Mouse (Mus musculus) MEL (cell line): Measurements from ENCODE around the gene Maml3. TPM values are rescaled to one million over a fixed set of nuclear protein-coding genes. Genes with fewer than 3 reads are reported as not detected.

Experiments used
- DNase-seq: peaks from one replicate; pipeline ENCODE4 v3.0.0; 2011; ENCODE audit warnings: low read depth, low spot score
- H3K27ac ChIP-seq: 2 replicates; pipeline ENCODE4 v1.5.1; 2012; ENCODE audit warnings: low read depth, mild to moderate bottlenecking, control low read depth, low read length, moderate library complexity; ENCODE audit not compliant: control insufficient read depth
- H3K27me3 ChIP-seq, 2 experiments: fragments of 150-350 bp in 1 of 2; sonication (generic) in 1 of 2; 2 replicates each; pipeline ENCODE4 v1.6.1; 2012; ENCODE audit warnings: low read length in 2 of 2, mild to moderate bottlenecking in 2 of 2, improper control_type of control experiment in 1 of 2, moderate library complexity in 1 of 2; ENCODE audit not compliant: insufficient read depth in 2 of 2, control insufficient read depth in 1 of 2
- H3K36me3 ChIP-seq, 2 experiments: 2 replicates each; pipeline ENCODE4 v1.6.1; 2012 to 2014; ENCODE audit warnings: low read length in 2 of 2, improper control_type of control experiment in 1 of 2, inconsistent platforms in 1 of 2, mild to moderate bottlenecking in 1 of 2; ENCODE audit not compliant: insufficient read depth in 2 of 2, control insufficient read depth in 1 of 2
- H3K4me1 ChIP-seq, 2 experiments: fragments of 150-350 bp in 1 of 2; sonication (generic) in 1 of 2; 2 replicates each; pipeline ENCODE4 v1.6.1; 2012; ENCODE audit warnings: low read length in 2 of 2, improper control_type of control experiment in 1 of 2, mild to moderate bottlenecking in 1 of 2; ENCODE audit not compliant: insufficient read depth in 2 of 2, control insufficient read depth in 1 of 2
- H3K4me3 ChIP-seq, 2 experiments: fragments of 150-350 bp in 1 of 2; sonication (generic) in 1 of 2; 2 replicates each; pipeline ENCODE4 v1.5.1; 2012; ENCODE audit warnings: low read depth in 2 of 2, low read length in 2 of 2, mild to moderate bottlenecking in 2 of 2, moderate library complexity in 2 of 2, control low read depth in 1 of 2, improper control_type of control experiment in 1 of 2; ENCODE audit not compliant: control insufficient read depth in 1 of 2, insufficient read depth in 1 of 2
- H3K79me2 ChIP-seq: 2 replicates; pipeline ENCODE4 v1.6.1; 2012; ENCODE audit warnings: mild to moderate bottlenecking, low read length, moderate library complexity; ENCODE audit not compliant: control insufficient read depth, poor library complexity, insufficient read depth
- H3K9ac ChIP-seq: 2 replicates; pipeline ENCODE4 v1.6.1; 2012; ENCODE audit warnings: low read depth, mild to moderate bottlenecking, control low read depth, low read length, moderate library complexity; ENCODE audit not compliant: control insufficient read depth, poor library complexity, severe bottlenecking
- H3K9me3 ChIP-seq: fragments of 150-350 bp; sonication (generic); replicated peaks from 2 replicates; pipeline ENCODE4 v1.6.1; 2012; ENCODE audit warnings: mild to moderate bottlenecking, low read length, improper control_type of control experiment, moderate library complexity; ENCODE audit not compliant: insufficient read depth
- CHD2 ChIP-seq: IDR thresholded peaks from 2 replicates; pipeline ENCODE4 v1.6.1; 2011; ENCODE audit warnings: low read length, improper control_type of control experiment
- CTCF ChIP-seq, 3 experiments: IDR thresholded peaks in 2 of 3; conservative IDR thresholded peaks in 1 of 3; 2 replicates each; pipeline ENCODE4 v1.5.1; 2011 to 2012; ENCODE audit warnings: low read length in 3 of 3, low read depth in 2 of 3, mild to moderate bottlenecking in 2 of 3, improper control_type of control experiment in 1 of 3, inconsistent platforms in 1 of 3, mixed read lengths in 1 of 3, moderate library complexity in 1 of 3; ENCODE audit not compliant: control insufficient read depth in 1 of 3, insufficient read depth in 1 of 3, poor library complexity in 1 of 3, severe bottlenecking in 1 of 3
- E2F4 ChIP-seq: IDR thresholded peaks from 2 replicates; pipeline ENCODE4 v1.6.1; 2011; ENCODE audit warnings: low read depth, low read length, improper control_type of control experiment, borderline replicate concordance
- ELF1 ChIP-seq: IDR thresholded peaks from 2 replicates; pipeline ENCODE4 v1.6.1; 2014; ENCODE audit warnings: low read depth, mild to moderate bottlenecking, inconsistent platforms, low read length, improper control_type of control experiment, moderate library complexity
- EP300 ChIP-seq, 2 experiments: IDR thresholded peaks; 2 replicates each; pipeline ENCODE4 v1.6.1; 2011; ENCODE audit warnings: improper control_type of control experiment in 2 of 2, low read length in 2 of 2, low read depth in 1 of 2, mild to moderate bottlenecking in 1 of 2
- ETS1 ChIP-seq: IDR thresholded peaks from 2 replicates; pipeline ENCODE4 v1.6.1; 2012; ENCODE audit warnings: low read depth, mild to moderate bottlenecking, inconsistent platforms, low read length, improper control_type of control experiment, moderate library complexity
- GABPA ChIP-seq: IDR thresholded peaks from 2 replicates; pipeline ENCODE4 v1.6.1; 2012; ENCODE audit warnings: low read depth, mild to moderate bottlenecking, inconsistent platforms, low read length, improper control_type of control experiment, moderate library complexity
- GATA1 ChIP-seq: IDR thresholded peaks from 2 replicates; pipeline ENCODE4 v1.6.1; 2011; ENCODE audit warnings: low read depth, low read length, improper control_type of control experiment
- HCFC1 ChIP-seq: IDR thresholded peaks from 2 replicates; pipeline ENCODE4 v1.6.1; 2012; ENCODE audit warnings: low read depth, mild to moderate bottlenecking, inconsistent platforms, low read length, improper control_type of control experiment, moderate library complexity
- MAFK ChIP-seq: IDR thresholded peaks from 2 replicates; pipeline ENCODE4 v1.6.1; 2011; ENCODE audit warnings: low read depth, mild to moderate bottlenecking, low read length, improper control_type of control experiment, borderline replicate concordance
- MAX ChIP-seq: IDR thresholded peaks from 2 replicates; pipeline ENCODE4 v1.6.1; 2011; ENCODE audit warnings: low read length, improper control_type of control experiment
- MAZ ChIP-seq: IDR thresholded peaks from 2 replicates; pipeline ENCODE4 v1.6.1; 2012; ENCODE audit warnings: low read depth, mild to moderate bottlenecking, inconsistent platforms, low read length, improper control_type of control experiment
- MEF2A ChIP-seq: IDR thresholded peaks from 2 replicates; pipeline ENCODE4 v1.6.1; 2014; ENCODE audit warnings: low read depth, mild to moderate bottlenecking, inconsistent platforms, low read length, improper control_type of control experiment; ENCODE audit not compliant: poor library complexity, insufficient replicate concordance, severe bottlenecking; ENCODE audit errors: extremely low read depth
- MXI1 ChIP-seq: IDR thresholded peaks from 2 replicates; pipeline ENCODE4 v1.6.1; 2011; ENCODE audit warnings: mild to moderate bottlenecking, low read depth, low read length, improper control_type of control experiment
- MYB ChIP-seq: IDR thresholded peaks from 2 replicates; pipeline ENCODE4 v1.6.1; 2011; ENCODE audit warnings: mild to moderate bottlenecking, low read depth, low read length, improper control_type of control experiment
- MYC ChIP-seq: IDR thresholded peaks from 2 replicates; pipeline ENCODE4 v1.6.1; 2011; ENCODE audit warnings: low read depth, mild to moderate bottlenecking, low read length, improper control_type of control experiment, moderate library complexity
- NRF1 ChIP-seq: IDR thresholded peaks from 2 replicates; pipeline ENCODE4 v1.6.1; 2014; ENCODE audit warnings: low read depth, mild to moderate bottlenecking, inconsistent platforms, low read length, improper control_type of control experiment, moderate library complexity; ENCODE audit not compliant: poor library complexity, insufficient read depth, severe bottlenecking
- POLR2A ChIP-seq, 2 experiments: IDR thresholded peaks; 2 replicates each; pipeline ENCODE4 v1.6.1; 2011 to 2012; ENCODE audit warnings: low read length in 2 of 2, mild to moderate bottlenecking in 2 of 2, control low read depth in 1 of 2, improper control_type of control experiment in 1 of 2, low read depth in 1 of 2, moderate library complexity in 1 of 2; ENCODE audit not compliant: control insufficient read depth in 1 of 2, insufficient read depth in 1 of 2, poor library complexity in 1 of 2
- POLR2AphosphoS2 ChIP-seq: IDR thresholded peaks from 2 replicates; pipeline ENCODE4 v1.6.1; 2011; ENCODE audit warnings: low read length, improper control_type of control experiment
- POLR2AphosphoS5 ChIP-seq: IDR thresholded peaks from 2 replicates; pipeline ENCODE4 v1.6.1; 2012; ENCODE audit warnings: low read depth, borderline replicate concordance, mild to moderate bottlenecking, inconsistent platforms, low read length, moderate library complexity, mixed read lengths
- RAD21 ChIP-seq: IDR thresholded peaks from 2 replicates; pipeline ENCODE4 v1.6.1; 2011; ENCODE audit warnings: mild to moderate bottlenecking, low read depth, low read length, improper control_type of control experiment
- RCOR1 ChIP-seq: IDR thresholded peaks from 2 replicates; pipeline ENCODE4 v1.6.1; 2012; ENCODE audit warnings: low read depth, mild to moderate bottlenecking, inconsistent platforms, low read length, improper control_type of control experiment
- SIN3A ChIP-seq: IDR thresholded peaks from 2 replicates; pipeline ENCODE4 v1.6.1; 2012; ENCODE audit warnings: low read length, improper control_type of control experiment, inconsistent platforms
- SMC3 ChIP-seq: IDR thresholded peaks from 2 replicates; pipeline ENCODE4 v1.6.1; 2011; ENCODE audit warnings: low read depth, low read length, improper control_type of control experiment
- TAL1 ChIP-seq: IDR thresholded peaks from 2 replicates; pipeline ENCODE4 v1.6.1; 2012; ENCODE audit warnings: mild to moderate bottlenecking, inconsistent platforms, low read length, moderate library complexity, mixed read lengths
- TBP ChIP-seq: IDR thresholded peaks from 2 replicates; pipeline ENCODE4 v1.8.0; 2011; ENCODE audit warnings: low read depth, low read length, improper control_type of control experiment
- TCF12 ChIP-seq: IDR thresholded peaks from 2 replicates; pipeline ENCODE4 v1.6.1; 2014; ENCODE audit warnings: low read depth, mild to moderate bottlenecking, inconsistent platforms, low read length, improper control_type of control experiment, moderate library complexity
- UBTF ChIP-seq: IDR thresholded peaks from 2 replicates; pipeline ENCODE4 v1.6.1; 2012; ENCODE audit warnings: low read depth, mild to moderate bottlenecking, inconsistent platforms, low read length, improper control_type of control experiment, moderate library complexity, borderline replicate concordance; ENCODE audit not compliant: insufficient read depth
- USF1 ChIP-seq: IDR thresholded peaks from 2 replicates; pipeline ENCODE4 v1.6.1; 2014; ENCODE audit warnings: low read depth, mild to moderate bottlenecking, inconsistent platforms, low read length, improper control_type of control experiment, moderate library complexity
- USF2 ChIP-seq, 2 experiments: IDR thresholded peaks; 2 replicates each; pipeline ENCODE4 v1.6.1; 2011 to 2012; ENCODE audit warnings: improper control_type of control experiment in 2 of 2, low read length in 2 of 2, borderline replicate concordance in 1 of 2, inconsistent platforms in 1 of 2, low read depth in 1 of 2, mild to moderate bottlenecking in 1 of 2; ENCODE audit not compliant: insufficient read depth in 1 of 2
- ZC3H11A ChIP-seq: IDR thresholded peaks from 2 replicates; pipeline ENCODE4 v1.6.1; 2012; ENCODE audit warnings: low read depth, mild to moderate bottlenecking, inconsistent platforms, low read length, improper control_type of control experiment
- ZKSCAN1 ChIP-seq: IDR thresholded peaks from 2 replicates; pipeline ENCODE4 v1.6.1; 2012; ENCODE audit warnings: low read depth, mild to moderate bottlenecking, inconsistent platforms, low read length, improper control_type of control experiment, moderate library complexity
- ZMIZ1 ChIP-seq: IDR thresholded peaks from 2 replicates; pipeline ENCODE4 v1.6.1; 2012; ENCODE audit warnings: low read depth, mild to moderate bottlenecking, inconsistent platforms, low read length, improper control_type of control experiment, moderate library complexity
- ZNF384 ChIP-seq: IDR thresholded peaks from 2 replicates; pipeline ENCODE4 v1.6.1; 2012; ENCODE audit warnings: low read depth, mild to moderate bottlenecking, inconsistent platforms, low read length, improper control_type of control experiment
- polyA plus RNA-seq, 2 experiments: library from polyadenylated mRNA; stranded (reverse) in 1 of 2; unstranded in 1 of 2; fragments of >175 nt in 1 of 2; fragments of >200 nt in 1 of 2; gene quantifications; 2 replicates each; pipeline versions ENCODE4 v1.2.1 to v1.2.4; 2012; ENCODE audit warnings: low replicate concordance in 2 of 2, low read depth in 1 of 2; ENCODE audit not compliant: insufficient read length in 2 of 2, insufficient read depth in 1 of 2, missing spikeins in 1 of 2
- total RNA-seq: library from RNA; depleted of rRNA; stranded (reverse); fragments of 300-350 nt; gene quantifications from 2 replicates; pipeline ENCODE4 v1.2.3, GENCODE M21; 2012

Gene Maml3
- total and polyA plus RNA-seq, 3 experiments: 2.0 to 4.1 TPM; not detected in 1

- peaks cover 16 to 27% of the 10 kb centered on the region in 2 experiments for H3K4me1 ChIP-seq
These were observed 466.6 kb downstream of the Maml3 start for GRCm38 (mm10) chr3:51638260-51638659.

GRCm38 (mm10) chr3:51637326-51637725 is 467.6 kb downstream of the Maml3 start:
- Histone ChIP-seq H3K4me3 (peak overlapping the region in 1 of 2 experiments; percentile 91; a peak in 2 of 4 replicates), H3K9ac (no peak overlapping the region; the same call in 1 of the 2 replicates)

More at GRCm38 (mm10) chr3:51638260-51638659, 466.6 kb downstream of the Maml3 start:
- H3K4me3 ChIP-seq: no peak overlapping the region
- H3K9me3 ChIP-seq: no peaks in the 10 kb centered on the region
- no peak overlapping the region for H3K27ac ChIP-seq
- DNase-seq: peak; percentile 20
- H3K9ac ChIP-seq: no peak overlapping the region
- peaks cover 0 to 24% of the 10 kb centered on the region in 2 experiments; a peak in 2 of 4 replicates for H3K36me3 ChIP-seq
- H3K27me3 ChIP-seq: no peaks in the 10 kb centered on the region
- H3K79me2 ChIP-seq: no peaks in the 10 kb centered on the region
- TF ChIP-seq USF1: no peak
- TF ChIP-seq GABPA: no peak
- no peak for TF ChIP-seq RAD21
- TF ChIP-seq CHD2: no peak
- TF ChIP-seq EP300 (IDR thresholded peaks at IDR 0.05; ENCODE audit: low read depth in 1 of 2, low read length in 2 of 2): peak; percentile 39 to 67; a peak in 2 of 4 replicates
- no peak for TF ChIP-seq NRF1
- TF ChIP-seq TAL1: no peak
- peak; percentile 61; the same call in 1 of the 2 replicates for TF ChIP-seq ETS1
- no peak for TF ChIP-seq POLR2AphosphoS5
- no peak for TF ChIP-seq MAZ
- TF ChIP-seq HCFC1: no peak
- no peak for TF ChIP-seq MXI1
- peak; percentile 26; the same call in 1 of the 2 replicates for TF ChIP-seq RCOR1
- TF ChIP-seq ZC3H11A: no peak
- no peak for TF ChIP-seq CTCF (IDR thresholded peaks at IDR 0.05 in 2 of 3, conservative IDR thresholded peaks at IDR 0.05 in 1 of 3; ENCODE audit: control insufficient read depth in 1 of 3, insufficient read depth in 1 of 3, low read depth in 2 of 3, low read length in 3 of 3, poor library complexity in 1 of 3, severe bottlenecking in 1 of 3)
- TF ChIP-seq SIN3A: no peak; the same call in 1 of the 2 replicates
- no peak for TF ChIP-seq MAX
- no peak for TF ChIP-seq SMC3
- TF ChIP-seq GATA1: peak; percentile 21; the same call in 1 of the 2 replicates
- TF ChIP-seq MEF2A: no peak
- no peak for TF ChIP-seq MYC
- no peak for TF ChIP-seq E2F4
- no peak for TF ChIP-seq TBP
- TF ChIP-seq ELF1: no peak
- TF ChIP-seq POLR2AphosphoS2: no peak
- TF ChIP-seq UBTF: no peak
- no peak for TF ChIP-seq ZMIZ1
- no peak for TF ChIP-seq ZKSCAN1
- no peak for TF ChIP-seq ZNF384
- no peak for TF ChIP-seq USF2 (IDR thresholded peaks at IDR 0.05; ENCODE audit: borderline replicate concordance in 1 of 2, insufficient read depth in 1 of 2, low read depth in 1 of 2, low read length in 2 of 2)
- TF ChIP-seq TCF12: peak; percentile 70
- no peak for TF ChIP-seq MAFK
- TF ChIP-seq MYB: no peak

More at GRCm38 (mm10) chr3:51637326-51637725, 467.6 kb downstream of the Maml3 start:
- H3K36me3 ChIP-seq: peaks cover 0 to 24% of the 10 kb centered on the region in 2 experiments; a peak in 2 of 4 replicates
- H3K27ac ChIP-seq: no peak overlapping the region
- no peaks in the 10 kb centered on the region for H3K79me2 ChIP-seq
- TF ChIP-seq POLR2A (IDR thresholded peaks at IDR 0.05; ENCODE audit: control insufficient read depth in 1 of 2, insufficient read depth in 1 of 2, low read depth in 1 of 2, low read length in 2 of 2, poor library complexity in 1 of 2): no peak
- TF ChIP-seq ZC3H11A: no peak
- no peak for TF ChIP-seq RCOR1
- TF ChIP-seq POLR2AphosphoS5: no peak
- TF ChIP-seq TBP: no peak
- TF ChIP-seq USF2 (IDR thresholded peaks at IDR 0.05; ENCODE audit: borderline replicate concordance in 1 of 2, insufficient read depth in 1 of 2, low read depth in 1 of 2, low read length in 2 of 2): no peak
- peak; percentile 62; the same call in 1 of the 2 replicates for TF ChIP-seq USF1
- H3K4me1 ChIP-seq: peaks cover 16 to 27% of the 10 kb centered on the region in 2 experiments
- DNase-seq: no peak
- H3K9me3 ChIP-seq: no peaks in the 10 kb centered on the region
- no peaks in the 10 kb centered on the region for H3K27me3 ChIP-seq
